Mouse (Mus musculus): ENCODE data around the gene Sall4. TPM values are rescaled to one million over a fixed set of nuclear protein-coding genes. Genes with fewer than 3 reads are reported as not detected.
"Not testable (repeated sequence)": the region's sequence is repeated elsewhere in the genome, so short reads cannot be mapped to it uniquely, and the experiment has no call there.

Gene Sall4
- polyA plus RNA-seq, 1 experiment = 12.7 TPM

- no peak overlapping the region for H3K4me3 ChIP-seq (replicated peaks; ENCODE audit: control insufficient read depth, low read depth, low read length)
- TF ChIP-seq CTCF (IDR thresholded peaks at IDR 0.05; ENCODE audit: control insufficient read depth, insufficient read depth, low read length) (no peak), POLR2A (IDR thresholded peaks at IDR 0.05; ENCODE audit: borderline replicate concordance, control insufficient read depth, low read depth, low read length) (no peak)
- 2% methylated on average over 32 of the region's 32 CpGs for WGBS
- H3K27ac ChIP-seq (ENCODE audit: control insufficient read depth, insufficient read depth, low read depth, low read length, poor library complexity) = no peak overlapping the region
- H3K4me1 ChIP-seq (ENCODE audit: control insufficient read depth, insufficient read depth, low read length) = no peaks in the 10 kb centered on the region
These were observed 2.6 kb downstream of the Sall4 start for GRCm38 (mm10) chr2:168765065-168765681.

GRCm38 (mm10) chr2:168764460-168764867, 3.3 kb downstream of the Sall4 start:
- Histone ChIP-seq H3K4me1 (ENCODE audit: control insufficient read depth, insufficient read depth, low read length) (no peaks in the 10 kb centered on the region), H3K27ac (ENCODE audit: control insufficient read depth, insufficient read depth, low read depth, low read length, poor library complexity) (no peak overlapping the region), H3K4me3 (replicated peaks; ENCODE audit: control insufficient read depth, low read depth, low read length) (no peak overlapping the region)
- TF ChIP-seq CTCF (IDR thresholded peaks at IDR 0.05; ENCODE audit: control insufficient read depth, insufficient read depth, low read length) (no peak), POLR2A (IDR thresholded peaks at IDR 0.05; ENCODE audit: borderline replicate concordance, control insufficient read depth, low read depth, low read length) (no peak)
- WGBS = 34% methylated on average over 9 of the region's 9 CpGs

GRCm38 (mm10) chr2:168763785-168764184, 4.0 kb downstream of the Sall4 start:
- TF ChIP-seq CTCF (IDR thresholded peaks at IDR 0.05; ENCODE audit: control insufficient read depth, insufficient read depth, low read length) (no peak), POLR2A (IDR thresholded peaks at IDR 0.05; ENCODE audit: borderline replicate concordance, control insufficient read depth, low read depth, low read length) (no peak)
- WGBS = 26% methylated on average over 7 of the region's 7 CpGs

GRCm38 (mm10) chr2:168762411-168762815, 5.3 kb downstream of the Sall4 start:
- WGBS = 8% methylated on average over 12 of the region's 12 CpGs
- no peak for TF ChIP-seq CTCF (IDR thresholded peaks at IDR 0.05; ENCODE audit: control insufficient read depth, insufficient read depth, low read length)
- no peak for TF ChIP-seq POLR2A (IDR thresholded peaks at IDR 0.05; ENCODE audit: borderline replicate concordance, control insufficient read depth, low read depth, low read length)
- H3K4me1 ChIP-seq (ENCODE audit: control insufficient read depth, insufficient read depth, low read length) = no peaks in the 10 kb centered on the region
- H3K27ac ChIP-seq (ENCODE audit: control insufficient read depth, insufficient read depth, low read depth, low read length, poor library complexity) = no peak overlapping the region
- no peak overlapping the region for H3K4me3 ChIP-seq (replicated peaks; ENCODE audit: control insufficient read depth, low read depth, low read length)

More at GRCm38 (mm10) chr2:168763785-168764184, 4.0 kb downstream of the Sall4 start:
- Histone ChIP-seq H3K4me1 (ENCODE audit: control insufficient read depth, insufficient read depth, low read length) (no peaks in the 10 kb centered on the region), H3K27ac (ENCODE audit: control insufficient read depth, insufficient read depth, low read depth, low read length, poor library complexity) (no peak overlapping the region), H3K4me3 (replicated peaks; ENCODE audit: control insufficient read depth, low read depth, low read length) (no peak overlapping the region)

- 35% methylated on average over 4 of the region's 4 CpGs for WGBS
- H3K4me3 ChIP-seq (replicated peaks; ENCODE audit: control insufficient read depth, low read depth, low read length) = no peak overlapping the region
- no peaks in the 10 kb centered on the region for H3K4me1 ChIP-seq (ENCODE audit: control insufficient read depth, insufficient read depth, low read length)
- H3K27ac ChIP-seq (ENCODE audit: control insufficient read depth, insufficient read depth, low read depth, low read length, poor library complexity) = no peak overlapping the region
- TF ChIP-seq POLR2A (IDR thresholded peaks at IDR 0.05; ENCODE audit: borderline replicate concordance, control insufficient read depth, low read depth, low read length) = no peak
These were observed 5.8 kb downstream of the Sall4 start for GRCm38 (mm10) chr2:168761954-168762353.

- Histone ChIP-seq H3K4me1 (ENCODE audit: control insufficient read depth, insufficient read depth, low read length) (no peaks in the 10 kb centered on the region), H3K4me3 (replicated peaks; ENCODE audit: control insufficient read depth, low read depth, low read length) (no peak overlapping the region), H3K27ac (ENCODE audit: control insufficient read depth, insufficient read depth, low read depth, low read length, poor library complexity) (no peak overlapping the region)
- WGBS = 61% methylated on average over 9 of the region's 9 CpGs
- TF ChIP-seq CTCF (IDR thresholded peaks at IDR 0.05; ENCODE audit: control insufficient read depth, insufficient read depth, low read length) (no peak), POLR2A (IDR thresholded peaks at IDR 0.05; ENCODE audit: borderline replicate concordance, control insufficient read depth, low read depth, low read length) (no peak)
These were observed 6.6 kb downstream of the Sall4 start for GRCm38 (mm10) chr2:168761141-168761540.

GRCm38 (mm10) chr2:168744406-168744805, 23.3 kb downstream of the Sall4 start:
- H3K4me1 ChIP-seq (ENCODE audit: control insufficient read depth, insufficient read depth, low read length); H3K27ac ChIP-seq (ENCODE audit: control insufficient read depth, insufficient read depth, low read depth, low read length, poor library complexity); H3K4me3 ChIP-seq (replicated peaks; ENCODE audit: control insufficient read depth, low read depth, low read length): not testable (repeated sequence)
- 79% methylated on average over 10 of the region's 10 CpGs for WGBS

- WGBS = 18% methylated on average over 7 of the region's 7 CpGs
- TF ChIP-seq POLR2A (IDR thresholded peaks at IDR 0.05; ENCODE audit: borderline replicate concordance, control insufficient read depth, low read depth, low read length) (no peak), CTCF (IDR thresholded peaks at IDR 0.05; ENCODE audit: control insufficient read depth, insufficient read depth, low read length) (peak; percentile 55)
- Histone ChIP-seq H3K27ac (ENCODE audit: control insufficient read depth, insufficient read depth, low read depth, low read length, poor library complexity) (no peak overlapping the region), H3K4me1 (ENCODE audit: control insufficient read depth, insufficient read depth, low read length) (no peaks in the 10 kb centered on the region), H3K4me3 (replicated peaks; ENCODE audit: control insufficient read depth, low read depth, low read length) (no peak overlapping the region)
These were observed 25.1 kb downstream of the Sall4 start for GRCm38 (mm10) chr2:168742649-168743048.

- Histone ChIP-seq H3K4me1 (ENCODE audit: control insufficient read depth, insufficient read depth, low read length) (no peaks in the 10 kb centered on the region), H3K27ac (ENCODE audit: control insufficient read depth, insufficient read depth, low read depth, low read length, poor library complexity) (no peak within 1 kb of the TSS; the same call in 1 of the 2 replicates), H3K4me3 (replicated peaks; ENCODE audit: control insufficient read depth, low read depth, low read length) (no peak within 1 kb of the TSS)
- TF ChIP-seq POLR2A (IDR thresholded peaks at IDR 0.05; ENCODE audit: borderline replicate concordance, control insufficient read depth, low read depth, low read length) = no peak
- TF ChIP-seq CTCF (IDR thresholded peaks at IDR 0.05; ENCODE audit: control insufficient read depth, insufficient read depth, low read length) = no peak
- 6% methylated on average over 33 of the region's 33 CpGs for WGBS
These were observed 25.6 kb downstream of the Sall4 start, which contains the start of gene Atp9a for GRCm38 (mm10) chr2:168742059-168742627. Gene Atp9a (minus strand): TSS chr2:168742409.
